Mouse (Mus musculus): Measurements from ENCODE around the gene Itgb4.
A peak's percentile ranks its signal among the peaks of the same experiment; 100 is the strongest.

Itgb4 gene

GRCm38 (mm10) chr11:115974309-115975082, at the start of gene Itgb4:
Gene Itgb4, plus strand, starts transcription at chr11:115974709.
- no peak for DNase-seq (ENCODE audit: low spot score in 2 of 2)

- DNase-seq (ENCODE audit: low spot score in 2 of 2): no peak
Observed at GRCm38 (mm10) chr11:115929031-115929430, 45.5 kb upstream of the Itgb4 start.

- DNase-seq (ENCODE audit: low spot score in 2 of 2): no peak
Observed at GRCm38 (mm10) chr11:115929818-115930217, 44.7 kb upstream of the Itgb4 start.

- no peak for DNase-seq (ENCODE audit: low spot score in 2 of 2)
Observed at GRCm38 (mm10) chr11:115931235-115931634, 43.3 kb upstream of the Itgb4 start.

GRCm38 (mm10) chr11:115933108-115933746, 41.3 kb upstream of the Itgb4 start, which contains the start of the genes Sap30bp and Recql5:
Gene Sap30bp, plus strand, starts transcription at chr11:115933282.
Gene Recql5, minus strand, starts transcription at chr11:115933477.
- DNase-seq (ENCODE audit: low spot score in 2 of 2): peak; percentile 96 to 97

- DNase-seq (ENCODE audit: low spot score in 2 of 2): no peak
Observed at GRCm38 (mm10) chr11:115933747-115934110, 40.8 kb upstream of the Itgb4 start.

- peak; percentile 40 to 71 for DNase-seq (ENCODE audit: low spot score in 2 of 2)
Observed at GRCm38 (mm10) chr11:115939690-115940329, 34.7 kb upstream of the Itgb4 start.

GRCm38 (mm10) chr11:115941980-115942379, 32.5 kb upstream of the Itgb4 start:
- DNase-seq (ENCODE audit: low spot score in 2 of 2): no peak

- no peak for DNase-seq (ENCODE audit: low spot score in 2 of 2)
Observed at GRCm38 (mm10) chr11:115945247-115945646, 29.3 kb upstream of the Itgb4 start.

- no peak for DNase-seq (ENCODE audit: low spot score in 2 of 2)
Observed at GRCm38 (mm10) chr11:115946221-115946828, 28.2 kb upstream of the Itgb4 start.

- DNase-seq (ENCODE audit: low spot score in 2 of 2): no peak
Observed at GRCm38 (mm10) chr11:115948316-115948715, 26.2 kb upstream of the Itgb4 start.

- no peak for DNase-seq (ENCODE audit: low spot score in 2 of 2)
Observed at GRCm38 (mm10) chr11:115950719-115951118, 23.8 kb upstream of the Itgb4 start.

- DNase-seq (ENCODE audit: low spot score in 2 of 2): no peak
Observed at GRCm38 (mm10) chr11:115954712-115955111, 19.8 kb upstream of the Itgb4 start.

GRCm38 (mm10) chr11:115955195-115955858, 19.2 kb upstream of the Itgb4 start:
- DNase-seq (ENCODE audit: low spot score in 2 of 2): no peak

- DNase-seq (ENCODE audit: low spot score in 2 of 2): no peak
Observed at GRCm38 (mm10) chr11:115956453-115956852, 18.1 kb upstream of the Itgb4 start.

- DNase-seq (ENCODE audit: low spot score in 2 of 2): no peak
Observed at GRCm38 (mm10) chr11:115957971-115958370, 16.5 kb upstream of the Itgb4 start.

- no peak for DNase-seq (ENCODE audit: low spot score in 2 of 2)
Observed at GRCm38 (mm10) chr11:115959018-115959417, 15.5 kb upstream of the Itgb4 start.

- no peak for DNase-seq (ENCODE audit: low spot score in 2 of 2)
Observed at GRCm38 (mm10) chr11:115962651-115963412, 11.7 kb upstream of the Itgb4 start.

- no peak for DNase-seq (ENCODE audit: low spot score in 2 of 2)
Observed at GRCm38 (mm10) chr11:115964977-115965604, 9.4 kb upstream of the Itgb4 start.

GRCm38 (mm10) chr11:115968731-115969405, 5.6 kb upstream of the Itgb4 start:
- DNase-seq (ENCODE audit: low spot score in 2 of 2): no peak
